Mouse (Mus musculus) bone marrow macrophage, adult 2 months (primary cell): Measurements from ENCODE around the gene Tspan1. TPM values are rescaled to one million over a fixed set of nuclear protein-coding genes. Genes with fewer than 3 reads are reported as not detected.

Source experiments
- H3K27ac ChIP-seq: 2 replicates; pipeline ENCODE4 v1.5.1; 2012; ENCODE audit warnings: low read depth, low read length; ENCODE audit not compliant: insufficient read depth
- H3K4me1 ChIP-seq: 2 replicates; pipeline ENCODE4 v1.6.1; 2012; ENCODE audit warnings: low read length; ENCODE audit not compliant: control insufficient read depth, insufficient read depth
- H3K4me3 ChIP-seq: 2 replicates; pipeline ENCODE4 v1.5.1; 2012; ENCODE audit warnings: mild to moderate bottlenecking, low read length, moderate library complexity; ENCODE audit not compliant: insufficient read depth
- CTCF ChIP-seq: IDR thresholded peaks from 2 replicates; pipeline ENCODE4 v1.5.1; 2012; ENCODE audit warnings: low read depth, mild to moderate bottlenecking, low read length, moderate library complexity
- POLR2A ChIP-seq: IDR thresholded peaks from 2 replicates; pipeline ENCODE4 v1.6.1; 2012; ENCODE audit warnings: mild to moderate bottlenecking, low read depth, low read length, borderline replicate concordance
- polyA plus RNA-seq: library from polyadenylated mRNA; stranded (reverse); fragments of >200 nt; gene quantifications from 2 replicates; pipeline ENCODE4 v1.2.4, GENCODE M21; 2012; ENCODE audit not compliant: missing spikeins, insufficient read depth, insufficient read length

Tspan1 gene
- not detected in 2 replicates for polyA plus RNA-seq

GRCm38 (mm10) chr4:116167404-116167803, at the start of gene Tspan1:
Gene Tspan1, minus strand, starts transcription at chr4:116167601.
- Histone ChIP-seq H3K4me3 (no peak within 1 kb of the TSS), H3K4me1 (peaks cover 10% of the 10 kb centered on the region), H3K27ac (no peak within 1 kb of the TSS)
- no peak for TF ChIP-seq CTCF
- no peak for TF ChIP-seq POLR2A

GRCm38 (mm10) chr4:116217046-116217445, 49.6 kb upstream of the Tspan1 start:
- H3K27ac ChIP-seq = no peak overlapping the region
- no peak overlapping the region for H3K4me3 ChIP-seq
- peaks cover 18% of the 10 kb centered on the region for H3K4me1 ChIP-seq
- TF ChIP-seq CTCF (no peak), POLR2A (no peak)

- TF ChIP-seq CTCF (no peak), POLR2A (no peak)
- H3K27ac ChIP-seq = no peak overlapping the region
- no peak overlapping the region for H3K4me3 ChIP-seq
- peaks cover 18% of the 10 kb centered on the region for H3K4me1 ChIP-seq
Measured at GRCm38 (mm10) chr4:116215895-116216605, 48.6 kb upstream of the Tspan1 start.

GRCm38 (mm10) chr4:116208891-116209290, 41.5 kb upstream of the Tspan1 start:
- Histone ChIP-seq H3K4me1 (no peaks in the 10 kb centered on the region), H3K27ac (no peak overlapping the region), H3K4me3 (no peak overlapping the region)
- TF ChIP-seq CTCF (no peak), POLR2A (no peak)

GRCm38 (mm10) chr4:116206531-116206930, 39.1 kb upstream of the Tspan1 start:
- Histone ChIP-seq H3K27ac (no peak overlapping the region), H3K4me1 (peaks cover 4% of the 10 kb centered on the region; the same call in 1 of the 2 replicates), H3K4me3 (no peak overlapping the region)
- TF ChIP-seq CTCF = no peak
- no peak for TF ChIP-seq POLR2A

GRCm38 (mm10) chr4:116204422-116204821, 37.0 kb upstream of the Tspan1 start:
- no peak overlapping the region for H3K4me3 ChIP-seq
- no peak for TF ChIP-seq CTCF
- TF ChIP-seq POLR2A = no peak
- H3K4me1 ChIP-seq = peaks cover 4% of the 10 kb centered on the region; the same call in 1 of the 2 replicates
- no peak overlapping the region for H3K27ac ChIP-seq

GRCm38 (mm10) chr4:116198422-116198821, 31.0 kb upstream of the Tspan1 start:
- TF ChIP-seq POLR2A (no peak), CTCF (no peak)
- Histone ChIP-seq H3K27ac (no peak overlapping the region), H3K4me3 (no peak overlapping the region), H3K4me1 (peaks cover 4% of the 10 kb centered on the region; the same call in 1 of the 2 replicates)

GRCm38 (mm10) chr4:116193583-116194383, 26.4 kb upstream of the Tspan1 start:
- H3K4me3 ChIP-seq = no peak overlapping the region
- H3K4me1 ChIP-seq = no peaks in the 10 kb centered on the region
- TF ChIP-seq POLR2A (no peak), CTCF (no peak)
- H3K27ac ChIP-seq = no peak overlapping the region

- H3K27ac ChIP-seq = no peak overlapping the region
- H3K4me3 ChIP-seq = no peak overlapping the region
- no peaks in the 10 kb centered on the region for H3K4me1 ChIP-seq
- TF ChIP-seq POLR2A (no peak), CTCF (no peak)
Measured at GRCm38 (mm10) chr4:116192286-116192835, 25.0 kb upstream of the Tspan1 start.

- peaks cover 2% of the 10 kb centered on the region; the same call in 1 of the 2 replicates for H3K4me1 ChIP-seq
- no peak overlapping the region for H3K4me3 ChIP-seq
- no peak overlapping the region for H3K27ac ChIP-seq
- TF ChIP-seq POLR2A (no peak), CTCF (no peak)
Measured at GRCm38 (mm10) chr4:116185083-116185482, 17.7 kb upstream of the Tspan1 start.

- no peak for TF ChIP-seq POLR2A
- no peak for TF ChIP-seq CTCF
- H3K4me1 ChIP-seq = peaks cover 6% of the 10 kb centered on the region
- no peak overlapping the region for H3K27ac ChIP-seq
- H3K4me3 ChIP-seq = no peak overlapping the region
Measured at GRCm38 (mm10) chr4:116182745-116183144, 15.3 kb upstream of the Tspan1 start.
